Mouse (Mus musculus): Measurements from ENCODE around the gene Slc7a4.

Gene Slc7a4

GRCm38 (mm10) chr16:17561751-17562208 lies 21.2 kb downstream of the Slc7a4 start, which contains the start of gene P2rx6:
P2rx6 (plus strand) TSS chr16:17561885.
- 4% methylated on average over 10 of the region's 10 CpGs for WGBS

GRCm38 (mm10) chr16:17561128-17561750 lies 21.8 kb downstream of the Slc7a4 start, which contains the start of gene Lrrc74b:
Lrrc74b (minus strand) TSS chr16:17561247.
- 7% methylated on average over 22 of the region's 22 CpGs for WGBS

- 73% methylated on average over 9 of the region's 9 CpGs for WGBS
Measured at GRCm38 (mm10) chr16:17559396-17560027, 23.5 kb downstream of the Slc7a4 start.

- 7% methylated on average over 5 of the region's 5 CpGs for WGBS
Measured at GRCm38 (mm10) chr16:17558811-17559210, 24.2 kb downstream of the Slc7a4 start.

- 7% methylated on average over 5 of the region's 5 CpGs for WGBS
Measured at GRCm38 (mm10) chr16:17557947-17558480, 25.0 kb downstream of the Slc7a4 start.

GRCm38 (mm10) chr16:17556907-17557306 lies 26.1 kb downstream of the Slc7a4 start:
- WGBS: 39% methylated on average over 4 of the region's 4 CpGs

- WGBS: 86% methylated on average over 4 of the region's 4 CpGs
Measured at GRCm38 (mm10) chr16:17556180-17556579, 26.8 kb downstream of the Slc7a4 start.

GRCm38 (mm10) chr16:17554702-17555101 lies 28.3 kb downstream of the Slc7a4 start:
- WGBS: 75% methylated on average over 4 of the region's 4 CpGs

GRCm38 (mm10) chr16:17553910-17554685 lies 28.9 kb downstream of the Slc7a4 start:
- WGBS: 10% methylated on average over 18 of the region's 18 CpGs

GRCm38 (mm10) chr16:17552837-17553236 lies 30.2 kb downstream of the Slc7a4 start:
- 90% methylated on average over 7 of the region's 7 CpGs for WGBS

- 42% methylated on average over 2 of the region's 2 CpGs for WGBS
Measured at GRCm38 (mm10) chr16:17542632-17543031, 40.4 kb downstream of the Slc7a4 start.

- 89% methylated on average over 3 of the region's 3 CpGs for WGBS
Measured at GRCm38 (mm10) chr16:17536584-17536983, 46.4 kb downstream of the Slc7a4 start.

GRCm38 (mm10) chr16:17532676-17533329 lies 50.2 kb downstream of the Slc7a4 start:
- WGBS: 74% methylated on average over 14 of the region's 14 CpGs

- 62% methylated on average over 4 of the region's 4 CpGs for WGBS
Measured at GRCm38 (mm10) chr16:17532271-17532670, 50.7 kb downstream of the Slc7a4 start.

- under 1% methylated on average over 67 of the region's 67 CpGs for WGBS
Measured at GRCm38 (mm10) chr16:17530640-17531288, 52.2 kb downstream of the Slc7a4 start, which contains the start of gene Thap7. Thap7 (minus strand) TSS chr16:17531136.

GRCm38 (mm10) chr16:17529981-17530586 lies 52.9 kb downstream of the Slc7a4 start:
- 10% methylated on average over 17 of the region's 17 CpGs for WGBS

- 69% methylated on average over 13 of the region's 13 CpGs for WGBS
Measured at GRCm38 (mm10) chr16:17528276-17528675, 54.7 kb downstream of the Slc7a4 start.

- 88% methylated on average over 6 of the region's 6 CpGs for WGBS
Measured at GRCm38 (mm10) chr16:17526223-17526622, 56.8 kb downstream of the Slc7a4 start.

GRCm38 (mm10) chr16:17525524-17525923 lies 57.5 kb downstream of the Slc7a4 start:
- 58% methylated on average over 3 of the region's 3 CpGs for WGBS

- 93% methylated on average over 11 of the region's 11 CpGs for WGBS
Measured at GRCm38 (mm10) chr16:17524156-17524555, 58.9 kb downstream of the Slc7a4 start.

Data from cerebral cortex, adult 2 months (tissue).